Mouse (Mus musculus) retina, postnatal 1 day (tissue): ENCODE measurements around the gene Cx3cl1.

Experiments
- DNase-seq: peaks from one replicate; pipeline ENCODE4 v3.0.0-alpha.2; 2012

Gene Cx3cl1

DNA sequence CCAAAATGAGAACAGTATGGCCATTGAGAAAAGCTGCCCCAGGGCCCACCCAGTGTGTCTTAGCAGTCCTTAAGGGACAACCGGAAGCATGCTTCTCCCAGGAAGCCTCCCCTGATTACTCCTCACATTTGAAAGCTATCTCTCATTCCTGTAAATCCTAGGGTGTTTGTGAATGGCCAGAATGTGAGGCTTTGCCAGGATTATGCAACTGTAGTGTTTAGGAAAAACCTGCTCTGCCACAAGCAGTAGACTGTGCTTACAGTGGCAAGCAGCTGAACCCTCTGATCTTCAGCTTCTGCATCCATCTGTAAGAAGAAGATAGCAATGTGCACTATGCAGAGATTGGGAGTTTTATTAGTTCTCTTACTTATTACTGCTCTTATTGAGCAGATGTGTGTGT lies 2.8 kb downstream of the Cx3cl1 start:
- DNase-seq, result no peak

- no peak for DNase-seq
Observed at GRCm38 (mm10) chr8:94776346-94776745, 4.5 kb downstream of the Cx3cl1 start.

GRCm38 (mm10) chr8:94778036-94778435 lies 6.2 kb downstream of the Cx3cl1 start:
- peak; percentile 66 for DNase-seq

- DNase-seq, result no peak
Observed at GRCm38 (mm10) chr8:94778473-94778872, 6.7 kb downstream of the Cx3cl1 start.

DNA sequence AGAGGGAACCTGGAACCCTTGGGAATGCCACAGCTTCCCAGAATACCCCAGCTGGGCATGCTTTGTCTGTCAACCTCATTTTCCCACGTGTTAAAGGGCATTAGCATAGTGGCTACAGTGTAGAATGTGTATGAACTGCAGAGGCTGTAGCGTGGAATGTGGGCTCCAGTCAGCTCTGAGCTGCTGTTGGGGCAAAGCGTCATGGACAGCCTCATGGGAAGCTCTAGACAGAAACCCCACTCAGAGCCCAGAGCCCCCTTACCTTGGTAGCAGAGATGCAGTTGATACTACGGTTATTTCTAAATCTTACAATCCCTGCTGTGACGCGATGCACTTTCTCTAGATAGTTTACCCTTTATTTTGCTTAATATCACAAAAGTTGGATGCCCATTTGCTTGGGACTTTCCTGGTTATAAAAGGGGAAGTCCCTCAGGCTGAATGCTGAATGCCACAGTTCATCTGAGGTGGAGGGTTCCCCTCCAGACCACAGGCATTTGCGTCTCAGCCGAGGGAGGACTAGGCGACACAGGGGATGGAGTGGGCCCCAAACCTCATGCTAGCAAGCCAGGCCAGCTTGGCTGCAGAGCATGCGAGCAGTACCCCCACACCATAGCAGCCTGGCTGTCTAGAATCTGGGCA lies 7.2 kb downstream of the Cx3cl1 start:
- peak; percentile 46 for DNase-seq

DNA sequence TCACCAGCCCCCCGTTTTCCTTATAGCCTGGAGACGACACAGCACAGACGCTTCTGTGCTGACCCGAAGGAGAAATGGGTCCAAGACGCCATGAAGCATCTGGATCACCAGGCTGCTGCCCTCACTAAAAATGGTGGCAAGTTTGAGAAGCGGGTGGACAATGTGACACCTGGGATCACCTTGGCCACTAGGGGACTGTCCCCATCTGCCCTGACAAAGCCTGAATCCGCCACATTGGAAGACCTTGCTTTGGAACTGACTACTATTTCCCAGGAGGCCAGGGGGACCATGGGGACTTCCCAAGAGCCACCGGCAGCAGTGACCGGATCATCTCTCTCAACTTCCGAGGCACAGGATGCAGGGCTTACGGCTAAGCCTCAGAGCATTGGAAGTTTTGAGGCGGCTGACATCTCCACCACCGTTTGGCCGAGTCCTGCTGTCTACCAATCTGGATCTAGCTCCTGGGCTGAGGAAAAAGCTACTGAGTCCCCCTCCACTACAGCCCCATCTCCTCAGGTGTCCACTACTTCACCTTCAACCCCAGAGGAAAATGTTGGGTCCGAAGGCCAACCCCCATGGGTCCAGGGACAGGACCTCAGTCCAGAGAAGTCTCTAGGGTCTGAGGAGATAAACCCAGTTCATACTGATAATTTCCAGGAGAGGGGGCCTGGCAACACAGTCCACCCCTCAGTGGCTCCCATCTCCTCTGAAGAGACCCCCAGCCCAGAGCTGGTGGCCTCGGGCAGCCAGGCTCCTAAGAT lies 7.9 kb downstream of the Cx3cl1 start:
- no peak for DNase-seq

GRCm38 (mm10) chr8:94780491-94781154 lies 8.8 kb downstream of the Cx3cl1 start:
- no peak for DNase-seq

DNA sequence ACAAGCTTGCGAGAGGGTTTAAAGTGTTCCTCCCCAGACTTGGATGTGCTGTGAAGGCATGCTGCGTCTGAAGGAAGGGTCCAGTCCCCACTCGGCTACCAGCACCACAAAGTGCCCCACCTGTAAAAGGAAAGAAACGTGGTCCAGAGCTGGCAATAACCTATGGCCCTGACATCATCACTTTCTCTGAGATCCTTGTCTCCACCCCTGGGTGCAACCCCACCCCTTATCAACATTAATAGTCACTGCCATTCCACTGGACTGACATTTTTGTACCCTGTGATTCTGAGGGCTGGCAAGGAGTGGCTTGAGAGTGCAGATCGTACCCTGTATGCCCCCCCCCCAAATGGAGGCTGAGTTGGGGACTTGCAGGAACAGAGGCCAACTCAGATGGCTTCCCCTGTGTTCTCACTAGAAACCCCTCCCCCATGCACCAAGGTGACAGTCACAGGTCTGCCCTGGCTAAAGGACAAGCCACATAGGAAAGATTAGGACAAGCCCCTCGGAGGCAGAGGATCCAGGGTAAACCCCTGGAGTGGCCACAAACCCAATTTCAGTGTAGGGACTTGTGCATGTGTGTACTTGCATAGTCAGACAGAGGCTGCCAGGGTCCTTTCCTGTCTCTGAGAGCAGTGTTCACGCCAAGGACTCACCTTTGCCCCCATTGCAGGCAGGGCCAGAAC lies 9.5 kb downstream of the Cx3cl1 start:
- DNase-seq, result no peak

- peak; percentile 37 for DNase-seq
Observed at GRCm38 (mm10) chr8:94781838-94782235, 10.0 kb downstream of the Cx3cl1 start.

DNA sequence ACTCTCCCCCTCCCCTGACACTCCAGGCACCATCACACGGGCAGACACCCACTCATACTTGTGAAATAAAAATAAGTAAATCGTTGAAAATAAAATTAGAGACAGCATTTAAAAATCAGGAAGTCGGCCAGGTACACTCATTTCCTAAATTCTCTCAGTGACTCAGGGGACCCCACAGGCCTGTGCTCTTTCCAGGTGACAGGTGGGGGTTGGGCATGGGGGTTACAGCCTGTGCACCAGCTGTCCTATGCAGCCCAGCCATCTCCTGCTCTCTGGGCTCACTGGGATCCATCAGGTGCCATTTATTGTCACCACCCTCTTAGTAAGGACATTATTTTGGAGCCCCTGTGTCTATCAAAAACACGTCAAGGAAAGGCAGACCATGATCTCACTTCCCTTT lies 12.1 kb downstream of the Cx3cl1 start:
- no peak for DNase-seq

DNA sequence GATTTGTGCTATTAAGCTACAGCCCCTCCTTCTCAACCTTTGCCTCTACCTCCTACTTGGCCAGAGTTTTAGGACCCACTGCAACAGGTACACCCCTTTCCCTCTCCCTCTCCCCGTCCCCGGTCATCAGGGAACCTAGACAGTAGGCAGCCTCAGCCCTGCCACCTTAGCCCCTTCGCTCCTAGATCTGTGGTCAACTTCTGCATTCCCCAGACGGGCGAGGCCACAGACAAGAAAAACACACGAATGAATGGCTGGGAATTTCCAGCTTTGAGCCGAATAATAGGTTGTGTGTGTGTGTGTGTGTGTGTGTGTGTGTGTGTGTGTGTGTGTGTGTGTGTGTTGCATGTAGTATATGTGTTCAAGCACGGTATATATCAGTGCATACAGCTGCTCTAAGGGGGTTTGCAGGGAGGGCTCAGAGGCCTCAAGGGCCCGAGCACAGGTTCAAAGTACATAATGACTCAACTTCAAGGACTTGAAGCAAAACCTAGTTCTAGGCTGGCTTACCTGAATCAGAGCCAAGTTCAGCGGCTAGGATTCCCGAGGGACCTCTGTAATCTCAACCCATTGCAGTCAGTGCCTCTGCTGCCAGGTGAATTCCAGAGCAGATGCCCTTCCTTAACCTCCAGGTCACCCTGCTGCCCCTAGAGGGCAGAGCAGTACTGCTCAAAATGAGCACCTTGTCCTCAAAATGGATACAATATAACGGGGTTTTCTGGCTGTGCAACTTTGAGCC lies 13.6 kb downstream of the Cx3cl1 start:
- peak; percentile 16 for DNase-seq

GRCm38 (mm10) chr8:94785995-94786595 lies 14.3 kb downstream of the Cx3cl1 start:
- DNase-seq, result no peak

- DNase-seq, result peak; percentile 20
Observed at GRCm38 (mm10) chr8:94787524-94788501, 16.0 kb downstream of the Cx3cl1 start.

DNA sequence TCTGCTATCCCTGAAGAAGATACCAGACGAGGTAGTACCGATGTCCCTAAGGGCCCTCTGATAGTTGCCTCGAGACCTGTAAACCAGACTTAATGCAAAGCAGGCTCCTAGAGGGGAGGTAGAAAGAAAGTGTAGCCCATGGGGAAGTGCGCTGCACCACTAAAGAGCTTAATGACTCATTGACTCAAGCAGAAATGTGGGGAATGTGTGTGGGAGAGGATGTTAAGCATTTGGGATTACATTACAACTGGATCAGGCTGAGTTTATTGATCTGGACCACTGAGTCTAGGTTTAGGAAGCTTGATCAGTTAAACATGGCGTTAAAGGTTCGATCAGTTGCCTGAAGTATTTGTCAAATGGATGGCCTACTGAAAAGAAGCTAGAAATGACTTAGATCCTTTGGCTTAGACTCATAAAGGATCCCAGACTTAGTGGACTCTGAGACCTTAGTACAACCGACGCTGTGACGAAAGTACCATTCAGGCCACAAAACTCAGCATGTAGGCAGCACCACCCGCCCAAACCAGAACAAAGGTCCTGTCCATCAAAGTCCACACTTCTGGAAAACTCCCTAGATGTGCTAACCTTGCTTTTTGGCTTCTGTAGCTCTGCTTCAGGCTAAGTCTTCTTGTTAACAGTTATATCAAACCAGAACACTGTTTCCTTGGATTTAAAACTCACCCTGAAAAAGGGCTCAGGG lies 17.6 kb downstream of the Cx3cl1 start:
- no peak for DNase-seq

- DNase-seq, result no peak
Observed at GRCm38 (mm10) chr8:94794368-94794767, 22.6 kb downstream of the Cx3cl1 start.

DNA sequence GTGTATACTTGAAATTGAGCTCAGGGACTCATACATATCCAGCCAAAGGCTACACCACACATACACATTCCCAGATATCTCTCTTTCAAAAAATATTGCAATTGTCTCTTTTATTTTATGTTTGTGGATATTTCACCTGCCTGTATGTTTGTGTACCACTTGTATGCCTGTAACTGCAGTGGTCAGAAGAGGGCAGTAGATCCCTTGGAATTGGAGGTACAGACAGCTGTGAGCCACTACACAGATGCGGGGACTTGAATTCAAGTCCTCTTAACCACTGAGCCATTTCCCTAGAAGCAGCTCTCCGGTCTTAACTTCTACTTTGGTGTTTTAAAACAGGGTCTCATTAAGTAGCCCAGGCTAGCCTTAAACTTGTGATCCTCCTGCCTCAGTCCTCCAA lies 23.0 kb downstream of the Cx3cl1 start:
- DNase-seq, result no peak

- DNase-seq, result no peak
Observed at GRCm38 (mm10) chr8:94800278-94800968, 28.6 kb downstream of the Cx3cl1 start.

- DNase-seq, result peak; percentile 67
Observed at GRCm38 (mm10) chr8:94801293-94802095, 29.7 kb downstream of the Cx3cl1 start.

DNA sequence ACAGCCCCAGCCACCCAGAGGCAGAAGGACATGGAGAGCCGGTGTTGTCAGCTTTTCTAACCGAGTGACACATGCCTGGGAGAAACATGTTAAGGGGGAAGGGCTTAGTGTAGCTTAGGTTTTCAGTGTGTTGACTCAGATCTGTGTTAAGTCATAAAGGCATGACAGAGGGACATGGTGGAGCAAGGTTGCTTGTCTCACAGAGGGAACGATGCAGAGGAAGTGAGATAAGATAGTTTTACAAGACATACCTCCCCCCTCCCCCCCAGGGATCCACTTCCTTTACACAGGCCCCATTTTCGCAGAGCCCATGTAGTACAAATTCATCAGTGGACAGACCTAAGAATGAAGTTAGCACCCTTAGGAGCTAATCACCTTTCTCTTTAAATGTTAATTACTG lies 30.6 kb downstream of the Cx3cl1 start:
- no peak for DNase-seq
